Mouse (Mus musculus) CH12.LX (cell line): ENCODE measurements around the gene Wipf1. TPM values are rescaled to one million over a fixed set of nuclear protein-coding genes. Genes with fewer than 3 reads are reported as not detected.

Source experiments
- DNase-seq: peaks from one replicate; pipeline ENCODE4 v3.0.0-alpha.2; 2013; ENCODE audit errors: extremely low read depth
- H3K27ac ChIP-seq: 2 replicates; pipeline ENCODE4 v1.5.1; 2012; ENCODE audit warnings: low read depth, mild to moderate bottlenecking, control low read depth, moderate library complexity; ENCODE audit not compliant: insufficient read depth
- H3K27me3 ChIP-seq: replicated peaks from 2 replicates; pipeline ENCODE3; 2012; ENCODE audit warnings: inconsistent platforms
- H3K36me3 ChIP-seq, 2 experiments: replicated peaks in 1 of 2; 2 replicates each; pipeline versions ENCODE3 to v1.6.1; 2012; ENCODE audit warnings: inconsistent platforms in 1 of 2, low read length in 1 of 2, mild to moderate bottlenecking in 1 of 2, mixed read lengths in 1 of 2, moderate library complexity in 1 of 2; ENCODE audit not compliant: control insufficient read depth in 1 of 2, insufficient read depth in 1 of 2
- H3K4me1 ChIP-seq, 2 experiments: 2 replicates each; pipeline ENCODE4 v1.6.1; 2012; ENCODE audit warnings: inconsistent platforms in 1 of 2, moderate library complexity in 1 of 2; ENCODE audit not compliant: insufficient read depth in 2 of 2, control insufficient read depth in 1 of 2
- H3K4me2 ChIP-seq: 2 replicates; pipeline ENCODE4 v1.6.1; 2012; ENCODE audit warnings: low read depth, mild to moderate bottlenecking, control low read depth; ENCODE audit not compliant: poor library complexity, insufficient read depth, severe bottlenecking
- H3K4me3 ChIP-seq, 3 experiments: fragments of 150-350 bp in 1 of 3; sonication (generic) in 1 of 3; replicated peaks in 1 of 3; 2 replicates each; pipeline versions ENCODE3 to v1.5.1; 2011 to 2012; ENCODE audit warnings: low read depth in 2 of 3, low read length in 2 of 3, mild to moderate bottlenecking in 2 of 3, moderate library complexity in 2 of 3, control low read depth in 1 of 3, improper control_type of control experiment in 1 of 3, inconsistent platforms in 1 of 3, mixed read lengths in 1 of 3; ENCODE audit not compliant: poor library complexity in 1 of 3
- H3K79me2 ChIP-seq: replicated peaks from 2 replicates; pipeline ENCODE4 v1.6.1; 2012; ENCODE audit warnings: mild to moderate bottlenecking, moderate library complexity; ENCODE audit not compliant: control insufficient read depth, poor library complexity, insufficient read depth, severe bottlenecking; ENCODE audit errors: extremely low read depth
- H3K9ac ChIP-seq: 2 replicates; pipeline ENCODE4 v1.6.1; 2012; ENCODE audit warnings: low read depth, mild to moderate bottlenecking, control low read depth, moderate library complexity; ENCODE audit not compliant: insufficient read depth
- H3K9me3 ChIP-seq: replicated peaks from 2 replicates; pipeline ENCODE3; 2012; ENCODE audit warnings: low read length, inconsistent platforms, mixed read lengths
- BHLHE40 ChIP-seq: IDR thresholded peaks from 2 replicates; pipeline ENCODE4 v1.6.1; 2011; ENCODE audit warnings: mild to moderate bottlenecking, low read depth, low read length, improper control_type of control experiment
- CHD1 ChIP-seq: IDR thresholded peaks from 2 replicates; pipeline ENCODE4 v1.6.1; 2012; ENCODE audit warnings: low read depth, low read length, improper control_type of control experiment, inconsistent platforms
- CHD2 ChIP-seq: IDR thresholded peaks from 2 replicates; pipeline ENCODE4 v1.6.1; 2011; ENCODE audit warnings: low read length, improper control_type of control experiment
- CTCF ChIP-seq, 2 experiments: IDR thresholded peaks in 1 of 2; conservative IDR thresholded peaks in 1 of 2; 2 replicates each; pipeline ENCODE4 v1.5.1; 2011 to 2012; ENCODE audit warnings: low read depth in 2 of 2, low read length in 2 of 2, improper control_type of control experiment in 1 of 2, inconsistent platforms in 1 of 2, mild to moderate bottlenecking in 1 of 2, moderate library complexity in 1 of 2
- E2F4 ChIP-seq: IDR thresholded peaks from 2 replicates; pipeline ENCODE4 v1.6.1; 2011; ENCODE audit warnings: low read depth, low read length, improper control_type of control experiment; ENCODE audit not compliant: insufficient replicate concordance
- EP300 ChIP-seq: IDR thresholded peaks from 2 replicates; pipeline ENCODE4 v1.6.1; 2011; ENCODE audit warnings: low read length, improper control_type of control experiment
- ETS1 ChIP-seq: conservative IDR thresholded peaks from 2 replicates; pipeline ENCODE4 v1.6.1; 2012; ENCODE audit warnings: low read depth, mild to moderate bottlenecking, inconsistent platforms, low read length, improper control_type of control experiment, moderate library complexity
- HCFC1 ChIP-seq: IDR thresholded peaks from 2 replicates; pipeline ENCODE4 v1.6.1; 2012; ENCODE audit warnings: low read depth, mild to moderate bottlenecking, inconsistent platforms, low read length, improper control_type of control experiment
- KAT2A ChIP-seq: IDR thresholded peaks from 2 replicates; pipeline ENCODE4 v1.6.1; 2012; ENCODE audit warnings: low read length, improper control_type of control experiment, inconsistent platforms; ENCODE audit not compliant: insufficient replicate concordance
- MAFK ChIP-seq: IDR thresholded peaks from 2 replicates; pipeline ENCODE4 v1.6.1; 2011; ENCODE audit warnings: low read length, improper control_type of control experiment; ENCODE audit not compliant: insufficient replicate concordance
- MAZ ChIP-seq: IDR thresholded peaks from 2 replicates; pipeline ENCODE4 v1.6.1; 2012; ENCODE audit warnings: low read depth, mild to moderate bottlenecking, inconsistent platforms, low read length, improper control_type of control experiment, moderate library complexity
- MEF2A ChIP-seq: IDR thresholded peaks from 2 replicates; pipeline ENCODE4 v1.6.1; 2014; ENCODE audit warnings: low read depth, mild to moderate bottlenecking, inconsistent platforms, low read length, improper control_type of control experiment, borderline replicate concordance
- MYC ChIP-seq: IDR thresholded peaks from 2 replicates; pipeline ENCODE4 v1.6.1; 2011; ENCODE audit warnings: low read depth, mild to moderate bottlenecking, improper control_type of control experiment, low read length
- NELFE ChIP-seq: IDR thresholded peaks from 2 replicates; pipeline ENCODE4 v1.6.1; 2011; ENCODE audit warnings: low read depth, low read length, improper control_type of control experiment
- NRF1 ChIP-seq: IDR thresholded peaks from 2 replicates; pipeline ENCODE4 v1.6.1; 2014; ENCODE audit warnings: low read depth, mild to moderate bottlenecking, inconsistent platforms, low read length, improper control_type of control experiment, moderate library complexity
- PAX5 ChIP-seq: IDR thresholded peaks from 2 replicates; pipeline ENCODE4 v1.6.1; 2012; ENCODE audit warnings: low read length, inconsistent platforms, mixed read lengths
- POLR2AphosphoS2 ChIP-seq: IDR thresholded peaks from 2 replicates; pipeline ENCODE4 v1.6.1; 2011; ENCODE audit warnings: low read depth, low read length, improper control_type of control experiment
- RAD21 ChIP-seq: IDR thresholded peaks from 2 replicates; pipeline ENCODE4 v1.6.1; 2011; ENCODE audit warnings: low read depth, mild to moderate bottlenecking, low read length, improper control_type of control experiment, moderate library complexity
- SMC3 ChIP-seq: IDR thresholded peaks from 2 replicates; pipeline ENCODE4 v1.6.1; 2011; ENCODE audit warnings: low read depth, low read length, improper control_type of control experiment
- TBP ChIP-seq: conservative IDR thresholded peaks from 2 replicates; pipeline ENCODE4 v1.6.1; 2011; ENCODE audit warnings: low read depth, low read length, improper control_type of control experiment
- USF2 ChIP-seq: conservative IDR thresholded peaks from 2 replicates; pipeline ENCODE4 v1.6.1; 2011; ENCODE audit warnings: low read depth, low read length, improper control_type of control experiment
- dilution Hi-C: fragments of 300-500 bp; cut with MboI; formaldehyde crosslinking; loops from 2 replicates; pipeline ENCODE4 v1.14.3; 2020; ENCODE audit warnings: low sequenced_read_pairs; ENCODE audit not compliant: extremely low pct_unique_long_range_greater_than_20kb, extremely low pct_ligation_motif_present
- in situ Hi-C: fragments of 300-500 bp; cut with MboI; formaldehyde crosslinking; loops from 3 replicates; pipeline ENCODE4 v1.14.3; 2019; ENCODE audit warnings: low sequenced_read_pairs, low pct_ligation_motif_present, low pct_unique_long_range_greater_than_20kb, mixed read lengths
- polyA plus RNA-seq: library from polyadenylated mRNA; unstranded; fragments of >175 nt; gene quantifications from 2 replicates; pipeline ENCODE4 v1.2.1, GENCODE M21; 2012; ENCODE audit warnings: low read depth; ENCODE audit not compliant: insufficient read length
- total RNA-seq, 2 experiments: library from RNA; depleted of rRNA; stranded (reverse); fragments of 300-350 nt in 1 of 2; fragments of >200 nt in 1 of 2; gene quantifications; 2 replicates each; pipeline ENCODE4 v1.2.3; 2012 to 2014

Gene Wipf1
- total and polyA plus RNA-seq, 3 experiments = 18.3 to 95.0 (median 21.8) TPM

DNA sequence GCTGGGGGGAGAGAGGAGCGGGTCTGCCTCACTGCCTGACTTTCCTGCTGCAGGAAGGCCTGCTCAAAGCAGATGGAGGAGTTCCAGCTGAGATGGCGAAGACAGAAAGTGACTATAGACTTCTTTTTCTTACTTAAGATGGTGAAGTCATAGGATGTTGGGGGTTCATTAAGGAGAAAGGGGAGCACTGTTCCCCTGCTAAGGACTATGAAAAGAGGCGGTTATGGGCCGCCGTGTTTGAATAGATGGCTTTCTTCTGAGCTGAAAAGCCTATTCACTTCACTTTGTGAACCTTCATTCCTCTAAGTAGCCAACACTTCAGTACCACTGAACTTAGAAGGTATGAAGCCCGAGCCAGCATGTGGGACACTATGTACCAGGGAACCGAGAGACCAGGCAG, 109.8 kb downstream of the Wipf1 start:
- Histone ChIP-seq H3K79me2 (no peaks in the 10 kb centered on the region), H3K4me3 (no peak overlapping the region), H3K4me2 (no peak overlapping the region), H3K4me1 (peaks cover 10 to 24% of the 10 kb centered on the region in 2 experiments), H3K9me3 (no peaks in the 10 kb centered on the region), H3K27me3 (no peaks in the 10 kb centered on the region), H3K27ac (no peak overlapping the region), H3K36me3 (peaks cover 10 to 84% of the 10 kb centered on the region in 2 experiments), H3K9ac (no peak overlapping the region)
- TF ChIP-seq BHLHE40 (no peak), CHD2 (no peak), ETS1 (no peak)
- dilution Hi-C loops (no loop called here), in situ Hi-C loops (loop anchor here (25.0 kb wide), 1 partner anchor 257 kb away; no protein-coding TSS in a partner anchor)
- no peak for DNase-seq

DNA sequence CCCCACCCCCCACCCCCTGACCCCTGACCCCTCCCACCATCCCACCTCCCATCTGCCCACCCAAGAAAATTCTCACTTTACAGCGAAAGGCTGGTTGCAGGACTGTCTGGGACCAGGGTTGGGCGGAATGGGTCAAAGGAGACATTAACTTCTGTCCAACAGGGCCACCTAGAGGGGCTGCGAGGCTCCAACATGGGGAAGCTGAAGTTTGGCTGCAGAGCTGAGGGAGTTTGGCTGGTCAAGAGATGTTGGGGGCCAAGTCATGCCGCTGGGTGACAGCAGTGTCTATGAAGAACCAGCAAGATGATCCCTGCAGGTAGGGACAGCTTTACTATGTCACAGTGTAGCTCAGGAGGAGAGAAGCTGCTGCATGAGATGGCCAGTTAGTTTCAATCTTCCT, 110.2 kb downstream of the Wipf1 start:
- in situ Hi-C loops = loop anchor here (25.0 kb wide), 1 partner anchor 257 kb away; no protein-coding TSS in a partner anchor

DNA sequence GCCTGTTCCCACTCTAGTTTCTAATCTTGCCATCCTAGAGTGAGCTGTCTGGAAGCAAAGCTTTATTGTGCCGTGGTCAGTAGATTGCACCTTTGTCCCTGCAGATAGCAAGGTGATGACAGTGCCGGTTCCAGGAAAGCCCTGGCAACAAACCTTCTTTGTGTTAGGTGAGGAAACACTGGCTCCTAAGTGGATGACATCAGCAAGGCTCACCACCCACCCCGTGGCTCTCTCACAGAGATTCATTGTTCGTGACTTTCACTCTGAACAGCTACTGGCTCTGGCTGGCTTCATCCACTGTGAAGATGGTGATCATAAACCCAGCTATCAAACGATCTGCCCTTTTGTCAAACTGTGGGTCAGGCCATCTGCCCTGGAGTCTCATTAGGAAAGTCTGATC, 113.6 kb downstream of the Wipf1 start:
- no peak for TF ChIP-seq EP300
- TF ChIP-seq KAT2A = no peak
- no peak for TF ChIP-seq NELFE
- no peak for TF ChIP-seq NRF1
- no peak for TF ChIP-seq E2F4
- TF ChIP-seq ETS1 = no peak
- no peak for TF ChIP-seq MAFK
- TF ChIP-seq CHD1 = no peak
- no peak for TF ChIP-seq TBP
- TF ChIP-seq MEF2A = no peak
- TF ChIP-seq PAX5 = no peak
- TF ChIP-seq HCFC1 = no peak
- no peak for TF ChIP-seq MYC
- no peak for TF ChIP-seq BHLHE40
- no peak overlapping the region for H3K9ac ChIP-seq
- no peak overlapping the region for H3K4me2 ChIP-seq
- no peak for DNase-seq
- dilution Hi-C loops = no loop called here
- no peak overlapping the region for H3K27ac ChIP-seq
- in situ Hi-C loops = loop anchor here (25.0 kb wide), 1 partner anchor 254 kb away; no protein-coding TSS in a partner anchor
- H3K9me3 ChIP-seq = no peaks in the 10 kb centered on the region
- H3K27me3 ChIP-seq = no peaks in the 10 kb centered on the region
- no peaks in the 10 kb centered on the region for H3K4me1 ChIP-seq
- no peaks in the 10 kb centered on the region for H3K79me2 ChIP-seq
- H3K36me3 ChIP-seq = peaks cover 13 to 82% of the 10 kb centered on the region in 2 experiments
- no peak overlapping the region for H3K4me3 ChIP-seq

More for the DNA sequence above, 110.2 kb downstream of the Wipf1 start:
- TF ChIP-seq USF2 (no peak), RAD21 (peak; percentile 71), ETS1 (no peak), MAZ (no peak), SMC3 (peak; percentile 55), CTCF (conservative IDR thresholded peaks at IDR 0.05 in 1 of 2, IDR thresholded peaks at IDR 0.05 in 1 of 2; ENCODE audit: low read depth in 2 of 2, low read length in 2 of 2) (peak in 1 of 2 experiments; percentile 69; a peak in 2 of 4 replicates), EP300 (no peak), POLR2AphosphoS2 (no peak)
- TF ChIP-seq, all 38 proteins: peak for 3
- no peak for DNase-seq
- no peaks in the 10 kb centered on the region for H3K9me3 ChIP-seq
- no peak overlapping the region for H3K4me3 ChIP-seq
- H3K4me2 ChIP-seq = no peak overlapping the region
- peaks cover 10 to 21% of the 10 kb centered on the region in 2 experiments for H3K4me1 ChIP-seq
- dilution Hi-C loops = no loop called here
- no peak overlapping the region for H3K9ac ChIP-seq
- H3K27me3 ChIP-seq = no peaks in the 10 kb centered on the region
- H3K27ac ChIP-seq = no peak overlapping the region
- H3K36me3 ChIP-seq = peaks cover 10 to 82% of the 10 kb centered on the region in 2 experiments
- no peaks in the 10 kb centered on the region for H3K79me2 ChIP-seq
